Mouse (Mus musculus) hindbrain, embryonic 11.5 days (tissue): Measurements from ENCODE around the gene Cyyr1. TPM values are rescaled to one million over a fixed set of nuclear protein-coding genes. Genes with fewer than 3 reads are reported as not detected.

Experiments
- ATAC-seq: fragments of 200-750 bp; cut with Nextera tagmentation; 2 replicates; pipeline ENCODE4 v1.8.0; 2017; ENCODE audit warnings: mild to moderate bottlenecking, moderate TSS enrichment, moderate library complexity; ENCODE audit not compliant: low FRiP score
- DNase-seq: peaks from one replicate; pipeline ENCODE4 v3.0.0-alpha.2; 2015; ENCODE audit warnings: low spot score
- H3K27ac ChIP-seq: fragments of 300-500 bp; sonication (generic); 2 replicates; pipeline ENCODE4 v1.5.1; 2014; ENCODE audit warnings: mild to moderate bottlenecking, low read depth, low read length
- H3K27me3 ChIP-seq: fragments of 300-500 bp; sonication (generic); 2 replicates; pipeline ENCODE4 v1.6.1; 2014; ENCODE audit warnings: mild to moderate bottlenecking, low read length, moderate library complexity, mixed read lengths; ENCODE audit not compliant: control insufficient read depth, insufficient read depth
- H3K36me3 ChIP-seq: fragments of 300-500 bp; sonication (generic); 2 replicates; pipeline ENCODE4 v1.6.1; 2014; ENCODE audit warnings: mild to moderate bottlenecking, low read length, moderate library complexity, mixed read lengths; ENCODE audit not compliant: control insufficient read depth, insufficient read depth
- H3K4me1 ChIP-seq: fragments of 300-500 bp; sonication (generic); replicated peaks from 2 replicates; pipeline ENCODE4 v1.6.1; 2014; ENCODE audit warnings: low read length, mixed read lengths; ENCODE audit not compliant: control insufficient read depth, insufficient read depth
- H3K4me2 ChIP-seq: fragments of 300-500 bp; sonication (generic); replicated peaks from 2 replicates; pipeline ENCODE4 v1.6.1; 2014; ENCODE audit warnings: mild to moderate bottlenecking, low read depth, low read length
- H3K4me3 ChIP-seq: fragments of 300-500 bp; sonication (generic); 2 replicates; pipeline ENCODE4 v1.5.1; 2014; ENCODE audit warnings: low read depth, low read length
- H3K9ac ChIP-seq: fragments of 300-500 bp; sonication (generic); 2 replicates; pipeline ENCODE4 v1.6.1; 2014; ENCODE audit warnings: low read depth, low read length
- H3K9me3 ChIP-seq: fragments of 300-500 bp; sonication (generic); 2 replicates; pipeline ENCODE4 v1.6.1; 2016; ENCODE audit warnings: low read length; ENCODE audit not compliant: control insufficient read depth
- WGBS: fragments of 180-500 bp; shearing (Covaris S2); extraction: QIAGEN DNeasy Blood & Tissue Kit; methylation state at CpG from one replicate; pipeline ENCODE4 v1.1.7; 2014; 5-methylcytosine and 5-hydroxymethylcytosine counted together
- polyA plus RNA-seq: library from polyadenylated mRNA; unstranded; fragments of >200 nt; fragmentation: Nextera tagmentation; extraction: Ambion mirVana; gene quantifications from 2 replicates; pipeline ENCODE4 v1.2.1, GENCODE M21; 2014

The Cyyr1 gene
- polyA plus RNA-seq, 1 experiment from 2014 or later = 6.2 TPM

DNA sequence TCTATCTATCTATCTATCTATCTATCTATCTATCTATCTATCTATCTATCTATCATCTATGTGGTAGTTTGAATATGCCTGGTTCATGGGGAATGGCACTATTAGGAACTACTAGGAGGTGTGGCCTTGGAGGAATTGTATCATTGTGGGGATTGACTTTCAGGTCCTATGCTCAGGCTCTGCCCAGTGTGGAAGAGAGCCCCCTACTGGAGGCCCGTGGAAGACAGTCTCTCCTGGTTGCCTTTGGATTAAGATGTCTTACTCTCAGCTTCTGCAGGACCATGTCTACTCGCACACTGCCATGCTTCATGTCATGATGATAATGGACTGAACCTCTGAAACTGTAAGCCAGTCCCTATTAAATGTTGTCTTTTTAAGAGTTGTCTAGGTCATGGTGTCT, 117.8 kb downstream of the Cyyr1 start:
- H3K4me3 ChIP-seq = no peak overlapping the region
- H3K9ac ChIP-seq = no peak overlapping the region
- ATAC-seq (no peak), DNase-seq (peak; percentile 12)
- H3K36me3 ChIP-seq = no peaks in the 10 kb centered on the region
- H3K27me3 ChIP-seq = no peaks in the 10 kb centered on the region
- no peak overlapping the region for H3K27ac ChIP-seq
- no peaks in the 10 kb centered on the region for H3K9me3 ChIP-seq
- H3K4me1 ChIP-seq = no peaks in the 10 kb centered on the region
- no peak overlapping the region for H3K4me2 ChIP-seq
- WGBS = 66% methylated on average over 2 of the region's 2 CpGs

DNA sequence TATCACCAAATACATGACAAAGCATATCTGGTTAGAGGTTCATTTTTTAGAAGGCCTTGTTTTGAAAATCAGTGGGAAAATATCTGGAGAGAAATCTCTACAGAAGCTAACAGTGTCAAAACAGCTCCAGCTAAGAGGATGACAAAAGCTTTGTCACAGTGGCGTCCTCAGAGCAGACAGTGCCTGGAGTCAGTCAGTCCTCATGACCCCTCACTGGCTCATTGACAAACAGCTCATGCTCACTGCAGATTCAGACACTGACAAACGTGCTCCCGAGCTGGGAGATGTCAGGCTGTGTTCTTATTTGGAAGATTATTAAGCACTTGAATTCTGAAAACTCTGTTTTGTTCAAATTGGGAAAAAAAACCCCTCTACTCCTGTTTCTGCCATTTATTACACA, 124.0 kb downstream of the Cyyr1 start:
- peak; percentile 31 for DNase-seq
- H3K9ac ChIP-seq = no peak overlapping the region
- 27% methylated on average over 3 of the region's 3 CpGs for WGBS
- H3K36me3 ChIP-seq = no peaks in the 10 kb centered on the region
- no peaks in the 10 kb centered on the region for H3K9me3 ChIP-seq
- peak; percentile 75 for ATAC-seq
- no peak overlapping the region for H3K4me2 ChIP-seq
- H3K4me3 ChIP-seq = no peak overlapping the region
- no peaks in the 10 kb centered on the region for H3K4me1 ChIP-seq
- no peak overlapping the region for H3K27ac ChIP-seq
- H3K27me3 ChIP-seq = no peaks in the 10 kb centered on the region

DNA sequence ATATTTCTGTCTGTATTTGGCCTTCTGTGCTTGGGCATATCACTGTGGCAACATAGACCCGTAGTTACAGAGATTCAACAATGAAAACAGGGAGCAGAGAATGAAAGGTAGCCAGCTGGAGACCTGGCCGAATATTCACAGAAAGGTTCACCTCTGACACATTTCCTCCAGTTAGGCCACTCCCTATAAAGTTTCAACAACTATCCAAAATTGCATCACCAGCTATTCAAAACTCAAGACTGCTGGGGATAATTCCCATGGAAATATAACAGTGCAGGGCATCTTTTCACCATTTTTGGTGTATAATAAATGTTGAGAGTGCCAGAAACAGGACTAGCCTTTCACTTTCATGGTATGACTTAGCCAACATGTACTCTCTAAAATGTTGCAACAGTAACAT, 130.3 kb downstream of the Cyyr1 start:
- WGBS = 75% methylated on average over 2 of the region's 2 CpGs
- no peak for DNase-seq
- Histone ChIP-seq H3K36me3 (no peaks in the 10 kb centered on the region), H3K4me3 (no peak overlapping the region), H3K4me2 (no peak overlapping the region), H3K9ac (no peak overlapping the region), H3K27ac (no peak overlapping the region), H3K4me1 (no peaks in the 10 kb centered on the region), H3K27me3 (no peaks in the 10 kb centered on the region), H3K9me3 (no peaks in the 10 kb centered on the region)
- no peak for ATAC-seq

DNA sequence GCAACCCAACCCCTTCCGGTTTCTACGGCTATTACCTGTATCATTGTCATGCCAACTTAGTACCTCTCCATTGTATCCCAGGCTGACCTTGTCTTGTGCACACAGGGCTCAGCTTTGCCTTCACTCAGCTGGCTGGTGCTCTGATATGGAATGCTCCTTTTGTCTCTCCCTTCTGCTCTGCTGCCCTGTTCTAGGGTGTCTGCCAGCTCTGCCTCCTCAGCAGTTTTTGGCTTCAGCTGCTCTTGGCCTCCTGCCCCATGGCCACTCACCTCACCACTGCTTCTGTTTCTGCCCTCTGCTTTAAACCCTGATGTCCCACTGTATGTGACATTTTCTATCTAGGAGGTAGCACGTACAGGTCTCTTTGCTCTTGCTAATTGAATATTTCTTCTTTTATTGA, 137.8 kb downstream of the Cyyr1 start:
- Histone ChIP-seq H3K4me3 (no peak overlapping the region), H3K36me3 (no peaks in the 10 kb centered on the region), H3K4me1 (no peaks in the 10 kb centered on the region), H3K4me2 (no peak overlapping the region), H3K27ac (no peak overlapping the region), H3K9ac (no peak overlapping the region), H3K9me3 (no peaks in the 10 kb centered on the region), H3K27me3 (no peaks in the 10 kb centered on the region)
- DNase-seq (no peak), ATAC-seq (no peak)
- 88% methylated on average over 3 of the region's 3 CpGs for WGBS

DNA sequence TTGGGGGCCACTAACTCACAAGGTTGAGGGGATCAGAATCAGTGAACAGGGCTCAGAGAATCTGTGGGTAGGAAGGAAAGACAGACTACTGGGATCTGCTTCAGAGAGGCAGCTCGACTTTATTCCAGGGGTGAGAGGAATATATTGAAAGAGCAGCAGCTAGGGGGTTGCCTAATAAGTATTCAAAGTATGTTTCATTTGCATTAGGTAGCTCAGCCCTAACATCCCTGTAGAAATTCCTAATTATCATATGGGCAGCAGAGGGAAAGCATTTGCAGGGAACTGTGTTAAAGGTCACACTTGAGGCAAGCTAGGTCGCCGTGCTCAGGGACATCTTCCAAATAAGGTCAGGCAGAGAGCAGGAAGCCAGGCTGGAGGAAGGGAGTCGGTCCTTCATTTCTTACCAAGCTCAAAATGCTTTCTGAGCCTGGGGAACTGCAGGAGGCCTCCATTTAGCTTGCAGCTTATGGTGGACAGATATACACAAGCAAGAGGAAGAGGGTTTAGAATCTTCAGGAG, 159.7 kb downstream of the Cyyr1 start:
- ATAC-seq (peak; percentile 45; the same call in 1 of the 2 replicates), DNase-seq (no peak)
- no peaks in the 10 kb centered on the region for H3K4me1 ChIP-seq
- no peaks in the 10 kb centered on the region for H3K9me3 ChIP-seq
- H3K9ac ChIP-seq = no peak overlapping the region
- no peaks in the 10 kb centered on the region for H3K36me3 ChIP-seq
- H3K4me2 ChIP-seq = no peak overlapping the region
- WGBS = 27% methylated on average over 4 of the region's 4 CpGs
- no peaks in the 10 kb centered on the region for H3K27me3 ChIP-seq
- no peak overlapping the region for H3K4me3 ChIP-seq
- H3K27ac ChIP-seq = no peak overlapping the region

DNA sequence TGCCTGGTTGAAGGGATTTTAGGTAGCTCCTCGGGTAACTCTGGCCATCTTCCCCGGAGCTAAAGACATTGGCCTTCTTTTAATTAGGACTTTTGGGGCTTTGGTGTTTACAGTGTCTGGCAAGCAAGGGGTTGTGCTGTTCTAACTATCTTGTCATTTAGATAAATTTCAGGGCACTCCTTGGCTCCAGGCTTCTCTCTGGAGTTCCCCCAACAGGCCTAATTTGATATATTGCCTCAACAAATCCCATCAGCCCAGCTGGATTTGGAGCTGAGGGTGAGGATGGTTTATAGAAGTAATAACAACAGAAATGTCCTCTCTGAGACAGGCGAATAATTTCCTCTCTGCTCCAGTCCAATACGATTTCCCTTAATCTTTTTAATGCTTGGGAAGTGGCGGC, 166.4 kb downstream of the Cyyr1 start:
- Histone ChIP-seq H3K4me2 (no peak overlapping the region), H3K9ac (no peak overlapping the region), H3K27ac (no peak overlapping the region), H3K4me1 (no peaks in the 10 kb centered on the region), H3K4me3 (no peak overlapping the region), H3K36me3 (no peaks in the 10 kb centered on the region), H3K9me3 (no peaks in the 10 kb centered on the region), H3K27me3 (no peaks in the 10 kb centered on the region)
- 56% methylated on average over 5 of the region's 5 CpGs for WGBS
- ATAC-seq (peak; percentile 33; the same call in 1 of the 2 replicates), DNase-seq (no peak)

Other genes with a start within 250 kb of the Cyyr1 start
- 11.0 and 13.9 TPM in 2 replicates for gene Adamts1, start 249.7 kb upstream of the Cyyr1 start, polyA plus RNA-seq